Mouse (Mus musculus) kidney, adult 8-10 months (tissue): Measurements from ENCODE around the gene Plaur.
"Not testable (repeated sequence)": the region's sequence is repeated elsewhere in the genome, so short reads cannot be mapped to it uniquely, and the experiment has no call there.

ENCODE experiments used
- DNase-seq, 2 experiments: peaks; one replicate each; pipeline ENCODE4 v3.0.0; 2022

Gene Plaur

DNA sequence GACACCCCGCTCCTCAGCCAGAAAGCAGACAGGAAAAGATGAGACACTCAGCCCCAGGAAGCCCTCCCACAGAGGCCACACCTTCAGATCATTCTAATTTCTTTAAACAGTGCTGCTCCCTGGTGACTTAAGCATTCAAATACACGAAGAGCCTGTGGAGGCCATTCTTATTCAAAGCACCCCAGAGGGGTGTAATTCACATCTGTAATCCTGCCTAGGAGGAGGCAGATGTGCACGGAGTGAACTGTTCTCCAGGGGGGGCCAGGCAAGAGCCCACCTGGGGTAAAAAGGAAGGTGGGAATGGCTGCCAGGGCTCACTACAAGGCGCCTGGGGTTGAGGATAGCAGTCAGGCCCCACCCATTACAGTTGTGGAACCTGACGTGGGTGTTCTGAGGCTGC lies 54.8 kb downstream of the Plaur start:
- DNase-seq: no peak

- no peak for DNase-seq
Measured at GRCm38 (mm10) chr7:24517654-24518053, 55.4 kb downstream of the Plaur start.

- DNase-seq: no peak
Measured at GRCm38 (mm10) chr7:24519130-24519529, 56.8 kb downstream of the Plaur start.

GRCm38 (mm10) chr7:24520054-24520453 lies 57.8 kb downstream of the Plaur start:
- DNase-seq: not testable (repeated sequence)

DNA sequence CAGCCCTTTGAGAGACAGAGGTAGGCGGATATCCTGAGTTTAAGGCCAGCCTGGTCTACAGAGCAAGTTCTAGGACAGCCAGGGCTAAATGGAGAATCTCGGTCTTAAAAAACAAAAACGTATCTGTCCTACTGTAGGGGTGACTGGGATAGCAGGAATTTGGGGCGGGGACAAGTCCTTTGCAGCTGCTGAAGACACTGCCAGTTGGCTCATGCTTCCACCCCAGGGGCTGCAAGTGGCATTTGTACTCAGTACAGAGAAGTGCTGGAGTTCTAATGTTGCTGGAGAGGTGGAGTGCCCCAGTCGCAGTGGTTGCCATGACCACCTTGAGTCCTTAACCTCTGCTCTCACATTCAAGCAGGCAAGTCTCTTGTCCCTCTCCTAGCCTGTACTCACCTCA lies 60.5 kb downstream of the Plaur start:
- no peak for DNase-seq

- DNase-seq: no peak
Measured at GRCm38 (mm10) chr7:24523723-24524122, 61.4 kb downstream of the Plaur start.

DNA sequence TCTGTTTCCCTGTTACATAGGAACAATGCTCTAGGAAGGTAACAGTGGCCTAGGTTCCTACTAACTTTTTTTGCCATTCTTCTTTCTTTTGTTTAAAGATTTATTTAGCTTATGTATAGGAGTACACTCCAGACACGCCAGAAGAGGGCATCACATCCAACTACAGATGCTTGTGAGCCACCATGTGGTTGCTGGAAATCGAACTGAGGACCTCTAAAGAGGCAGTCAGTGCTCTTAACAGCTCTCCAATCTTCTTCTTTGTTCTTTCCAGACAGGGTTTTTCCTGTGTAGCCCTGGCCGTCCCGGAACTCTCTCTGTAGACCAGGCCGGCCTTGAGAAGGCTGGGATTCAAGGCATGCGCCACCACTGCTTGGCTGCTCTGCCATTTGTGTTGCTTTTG lies 62.7 kb downstream of the Plaur start:
- DNase-seq: no peak
